Mouse (Mus musculus) kidney, embryonic 16.5 days (tissue): Measurements from ENCODE around the gene Rin3. TPM values are rescaled to one million over a fixed set of nuclear protein-coding genes. Genes with fewer than 3 reads are reported as not detected.

Source experiments
- ATAC-seq: fragments of 200-750 bp; cut with Nextera tagmentation; 2 replicates; pipeline ENCODE4 v1.8.0; 2017; ENCODE audit warnings: moderate TSS enrichment; ENCODE audit not compliant: low FRiP score, low TSS enrichment
- H3K27ac ChIP-seq: fragments of 300-500 bp; sonication (generic); 2 replicates; pipeline ENCODE4 v1.5.1; 2014; ENCODE audit warnings: low read length
- H3K27me3 ChIP-seq: fragments of 300-500 bp; sonication (generic); 2 replicates; pipeline ENCODE4 v1.6.1; 2014; ENCODE audit warnings: low read length, control low read depth, mixed read lengths; ENCODE audit not compliant: insufficient read depth
- H3K36me3 ChIP-seq: fragments of 300-500 bp; sonication (generic); 2 replicates; pipeline ENCODE4 v1.6.1; 2014; ENCODE audit warnings: low read length, control low read depth, mixed read lengths; ENCODE audit not compliant: insufficient read depth
- H3K4me1 ChIP-seq: fragments of 300-500 bp; sonication (generic); 2 replicates; pipeline ENCODE4 v1.6.1; 2014; ENCODE audit warnings: low read length, control low read depth, mixed read lengths; ENCODE audit not compliant: insufficient read depth
- H3K4me2 ChIP-seq: fragments of 300-500 bp; sonication (generic); replicated peaks from 2 replicates; pipeline ENCODE4 v1.6.1; 2014; ENCODE audit warnings: low read depth, low read length
- H3K4me3 ChIP-seq: fragments of 300-500 bp; sonication (generic); 2 replicates; pipeline ENCODE4 v1.5.1; 2014; ENCODE audit warnings: mild to moderate bottlenecking, low read length
- H3K9ac ChIP-seq: fragments of 300-500 bp; sonication (generic); replicated peaks from 2 replicates; pipeline ENCODE4 v1.6.1; 2014; ENCODE audit warnings: low read length
- H3K9me3 ChIP-seq: fragments of 300-500 bp; sonication (generic); 2 replicates; pipeline ENCODE4 v1.6.1; 2016; ENCODE audit warnings: low read length, control low read depth
- WGBS: fragments of 180-500 bp; shearing (Covaris S2); extraction: QIAGEN DNeasy Blood & Tissue Kit; methylation state at CpG from one replicate; pipeline ENCODE4 v1.1.7; 2014; 5-methylcytosine and 5-hydroxymethylcytosine counted together
- polyA plus RNA-seq: library from polyadenylated mRNA; unstranded; fragments of >200 nt; fragmentation: Nextera tagmentation; extraction: Ambion mirVana; gene quantifications from 2 replicates; pipeline ENCODE4 v1.2.1, GENCODE M21; 2015

Rin3 gene
- polyA plus RNA-seq, 1 experiment from 2014 or later, result 9.1 TPM

- Histone ChIP-seq H3K9ac (no peak overlapping the region), H3K36me3 (peaks cover 26% of the 10 kb centered on the region), H3K4me2 (no peak overlapping the region), H3K27ac (no peak overlapping the region), H3K9me3 (no peaks in the 10 kb centered on the region), H3K4me1 (no peaks in the 10 kb centered on the region), H3K4me3 (no peak overlapping the region), H3K27me3 (no peaks in the 10 kb centered on the region)
- no peak for ATAC-seq
These were observed 72.9 kb downstream of the Rin3 start for GRCm38 (mm10) chr12:102355784-102356183.

- H3K4me3 ChIP-seq, result no peak overlapping the region
- no peaks in the 10 kb centered on the region for H3K4me1 ChIP-seq
- WGBS, result 94% methylated on average over 1 of the region's 1 CpGs
- no peak overlapping the region for H3K27ac ChIP-seq
- H3K36me3 ChIP-seq, result peaks cover 32% of the 10 kb centered on the region
- H3K27me3 ChIP-seq, result no peaks in the 10 kb centered on the region
- H3K9ac ChIP-seq, result no peak overlapping the region
- no peaks in the 10 kb centered on the region for H3K9me3 ChIP-seq
- no peak overlapping the region for H3K4me2 ChIP-seq
- no peak for ATAC-seq
These were observed 73.9 kb downstream of the Rin3 start for GRCm38 (mm10) chr12:102356781-102357180.

DNA sequence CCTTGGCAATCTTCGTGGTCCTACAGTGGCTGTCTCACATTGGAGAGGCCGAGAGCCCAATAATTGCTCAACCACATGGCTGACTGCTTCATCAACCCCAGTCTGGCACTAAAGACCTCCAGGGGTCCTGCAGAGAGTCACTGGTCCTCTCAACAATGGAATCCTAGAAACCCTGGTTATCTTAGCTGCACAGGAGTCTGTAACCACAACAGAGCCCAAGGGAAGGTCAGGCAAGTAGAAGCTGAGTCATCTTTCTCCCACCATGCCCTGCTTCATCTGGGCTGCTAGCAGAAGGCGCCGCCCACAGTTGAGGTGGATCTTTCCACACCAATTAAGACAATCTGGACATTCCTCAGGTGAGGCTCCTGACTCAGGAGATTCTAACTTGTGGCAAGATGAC is 76.5 kb downstream of the Rin3 start:
- 91% methylated on average over 4 of the region's 4 CpGs for WGBS
- Histone ChIP-seq H3K36me3 (peaks cover 34% of the 10 kb centered on the region), H3K4me1 (no peaks in the 10 kb centered on the region), H3K27me3 (no peaks in the 10 kb centered on the region), H3K27ac (no peak overlapping the region), H3K9me3 (no peaks in the 10 kb centered on the region), H3K4me3 (no peak overlapping the region), H3K9ac (no peak overlapping the region), H3K4me2 (no peak overlapping the region)
- ATAC-seq, result no peak

- no peak overlapping the region for H3K4me2 ChIP-seq
- no peak for ATAC-seq
- H3K27ac ChIP-seq, result no peak overlapping the region
- H3K9ac ChIP-seq, result no peak overlapping the region
- 88% methylated on average over 10 of the region's 10 CpGs for WGBS
- no peak overlapping the region for H3K4me3 ChIP-seq
- no peaks in the 10 kb centered on the region for H3K4me1 ChIP-seq
- H3K36me3 ChIP-seq, result peaks cover 34% of the 10 kb centered on the region
- H3K27me3 ChIP-seq, result no peaks in the 10 kb centered on the region
- no peaks in the 10 kb centered on the region for H3K9me3 ChIP-seq
These were observed 78.6 kb downstream of the Rin3 start for GRCm38 (mm10) chr12:102361189-102362161.

DNA sequence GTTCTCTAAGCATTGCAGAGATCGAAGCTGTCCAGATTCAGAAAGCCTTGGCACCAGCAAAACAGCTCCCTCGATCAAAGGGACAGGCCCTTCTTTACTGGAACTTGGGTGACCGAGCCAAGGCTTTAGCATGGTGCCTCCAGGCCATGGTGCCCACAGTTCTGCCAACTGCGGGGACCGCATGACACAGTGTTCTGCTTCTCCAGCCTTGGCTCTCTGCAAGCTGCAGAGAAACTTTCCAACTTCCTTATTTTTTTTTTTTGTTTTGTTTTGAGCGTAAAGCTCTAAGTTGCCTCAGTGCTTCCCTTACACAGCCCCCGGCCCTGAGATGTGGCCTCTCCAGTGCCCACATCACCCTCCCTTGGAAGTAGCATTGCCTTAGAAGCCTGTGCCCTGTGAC is 82.2 kb downstream of the Rin3 start:
- no peak for ATAC-seq
- WGBS, result 93% methylated on average over 7 of the region's 7 CpGs

GRCm38 (mm10) chr12:102366126-102366816 is 83.4 kb downstream of the Rin3 start:
- WGBS, result 94% methylated on average over 9 of the region's 9 CpGs
- Histone ChIP-seq H3K36me3 (0 out of 2 replicates have a peak, but pooled peaks cover 22% of the 10 kb centered on the region), H3K9ac (no peak overlapping the region), H3K27me3 (no peaks in the 10 kb centered on the region), H3K4me1 (peaks cover 7% of the 10 kb centered on the region), H3K4me3 (no peak overlapping the region), H3K4me2 (no peak overlapping the region), H3K9me3 (no peaks in the 10 kb centered on the region), H3K27ac (no peak overlapping the region)
- ATAC-seq, result no peak

More for the DNA sequence above, 82.2 kb downstream of the Rin3 start:
- Histone ChIP-seq H3K4me3 (no peak overlapping the region), H3K27ac (no peak overlapping the region), H3K4me1 (peaks cover 7% of the 10 kb centered on the region), H3K4me2 (no peak overlapping the region), H3K9me3 (no peaks in the 10 kb centered on the region), H3K9ac (no peak overlapping the region), H3K27me3 (no peaks in the 10 kb centered on the region), H3K36me3 (peaks cover 29% of the 10 kb centered on the region; the same call in 1 of the 2 replicates)

DNA sequence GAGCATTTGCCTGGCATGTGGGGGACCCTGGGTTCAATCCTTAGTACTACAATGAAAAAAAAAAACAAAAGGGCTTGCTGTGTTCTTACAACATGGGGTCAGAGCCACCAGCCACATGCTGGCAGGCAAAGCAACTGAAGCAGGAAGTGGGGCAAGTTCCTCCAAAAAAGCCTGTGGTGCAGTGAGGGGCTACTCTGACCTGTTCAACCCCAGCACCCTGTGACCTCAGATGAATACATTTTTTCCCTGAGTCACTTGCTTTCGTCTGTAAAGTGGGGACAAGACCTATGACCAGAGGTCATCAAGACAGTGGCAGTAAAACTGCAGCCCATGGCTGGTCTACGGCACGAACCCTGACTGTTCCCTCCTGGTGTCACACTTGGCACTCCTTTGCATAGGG is 84.2 kb downstream of the Rin3 start:
- Histone ChIP-seq H3K4me3 (no peak overlapping the region), H3K9me3 (no peaks in the 10 kb centered on the region)

GRCm38 (mm10) chr12:102368066-102368465 is 85.2 kb downstream of the Rin3 start:
- Histone ChIP-seq H3K36me3 (0 out of 2 replicates have a peak, but pooled peaks cover 11% of the 10 kb centered on the region), H3K4me1 (peaks cover 7% of the 10 kb centered on the region)
- WGBS, result 68% methylated on average over 7 of the region's 7 CpGs

More for the DNA sequence above, 84.2 kb downstream of the Rin3 start:
- no peaks in the 10 kb centered on the region for H3K27me3 ChIP-seq
- WGBS, result 72% methylated on average over 3 of the region's 3 CpGs
- H3K27ac ChIP-seq, result no peak overlapping the region
- H3K4me1 ChIP-seq, result peaks cover 7% of the 10 kb centered on the region
- H3K4me2 ChIP-seq, result no peak overlapping the region
- H3K36me3 ChIP-seq, result 0 out of 2 replicates have a peak, but pooled peaks cover 16% of the 10 kb centered on the region
- ATAC-seq, result no peak
- no peak overlapping the region for H3K9ac ChIP-seq

GRCm38 (mm10) chr12:102368556-102368955 is 85.7 kb downstream of the Rin3 start:
- no peaks in the 10 kb centered on the region for H3K27me3 ChIP-seq
- H3K9ac ChIP-seq, result no peak overlapping the region
- peaks cover 7% of the 10 kb centered on the region for H3K4me1 ChIP-seq
- no peak overlapping the region for H3K4me2 ChIP-seq
- 68% methylated on average over 12 of the region's 14 CpGs for WGBS
- H3K4me3 ChIP-seq, result no peak overlapping the region
- peak; percentile 50 for ATAC-seq
- no peak overlapping the region for H3K27ac ChIP-seq
- H3K36me3 ChIP-seq, result peaks cover 12% of the 10 kb centered on the region; the same call in 1 of the 2 replicates
- no peaks in the 10 kb centered on the region for H3K9me3 ChIP-seq

More at GRCm38 (mm10) chr12:102368066-102368465, 85.2 kb downstream of the Rin3 start:
- H3K9ac ChIP-seq, result no peak overlapping the region
- no peaks in the 10 kb centered on the region for H3K27me3 ChIP-seq
- H3K27ac ChIP-seq, result no peak overlapping the region
- no peaks in the 10 kb centered on the region for H3K9me3 ChIP-seq
- no peak for ATAC-seq
- H3K4me3 ChIP-seq, result no peak overlapping the region
- no peak overlapping the region for H3K4me2 ChIP-seq
